25 mouse cellular contexts compared by ENCODE assay signal in the genomic region with DNA sequence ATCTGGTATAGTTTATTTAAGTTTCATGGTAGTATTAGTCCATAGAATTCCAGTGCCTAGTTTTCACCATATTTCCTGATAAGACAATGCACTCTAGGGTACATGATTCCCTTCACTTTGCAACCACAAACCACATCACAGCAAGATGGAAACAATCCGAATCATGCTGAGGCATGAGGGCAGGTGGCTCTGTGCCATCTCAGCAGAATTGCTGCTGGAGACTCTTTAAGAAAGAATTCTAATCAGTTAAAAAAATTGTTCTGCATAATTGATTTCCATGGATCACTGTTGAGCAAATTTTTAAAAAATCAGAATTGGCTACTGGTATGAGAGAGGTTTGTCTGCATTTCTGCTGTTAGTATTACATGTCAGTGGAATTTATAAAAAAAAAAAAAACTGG.
DNase-seq lines count a peak whose midpoint lies in the region; ATAC-seq and TF ChIP-seq lines count a peak whose summit lies in the region.
"Had no signal": no experiment of that assay in that cellular context is flagged by ENCODE, and none has a peak within 500 bp of the region (broad histone marks: within the 10 kb centered on the region; RNA-seq: fewer than 3 reads in every experiment).

No protein-coding gene starts in this region.

- H3K4me1 ChIP-seq in cerebellum, adult 2 months (ENCODE audit: control insufficient read depth, insufficient read depth, low read length): no peaks in the 10 kb centered on the region
- no peaks in the 10 kb centered on the region for H3K4me1 ChIP-seq in limb, embryonic 14.5 days (ENCODE audit: control insufficient read depth, insufficient read depth, low read length)
- no peaks in the 10 kb centered on the region for H3K4me1 ChIP-seq in limb, embryonic 10.5 days
- H3K4me1 ChIP-seq: embryonic facial prominence, embryonic 12.5 days; embryonic facial prominence, embryonic 15.5 days; forebrain, embryonic 10.5 days; forebrain, embryonic 12.5 days had no signal

- no peak overlapping the region for H3K4me3 ChIP-seq in cerebellum, adult 2 months (replicated peaks; ENCODE audit: insufficient read depth, low read depth, low read length)
- no peak overlapping the region for H3K4me3 ChIP-seq in limb, embryonic 14.5 days (replicated peaks; ENCODE audit: low read length)
- no peak overlapping the region for H3K4me3 ChIP-seq in limb, embryonic 10.5 days
- H3K4me3 ChIP-seq: embryonic facial prominence, embryonic 12.5 days; embryonic facial prominence, embryonic 15.5 days; erythroblast, embryonic 14.5 days; forebrain, embryonic 10.5 days; forebrain, embryonic 12.5 days had no signal

- TF ChIP-seq CTCF in cerebellum, adult 2 months (IDR thresholded peaks at IDR 0.05; ENCODE audit: borderline replicate concordance, insufficient read depth, low read depth, low read length): no peak

- H3K36me3 ChIP-seq in limb, embryonic 14.5 days (ENCODE audit: control insufficient read depth, insufficient read depth, low read length): no peaks in the 10 kb centered on the region
- H3K36me3 ChIP-seq in limb, embryonic 10.5 days: no peaks in the 10 kb centered on the region
- H3K36me3 ChIP-seq: embryonic facial prominence, embryonic 12.5 days; embryonic facial prominence, embryonic 15.5 days; forebrain, embryonic 10.5 days; forebrain, embryonic 12.5 days; G1E had no signal

- H3K9me3 ChIP-seq in limb, embryonic 14.5 days (ENCODE audit: control insufficient read depth, low read length): no peaks in the 10 kb centered on the region
- no peaks in the 10 kb centered on the region for H3K9me3 ChIP-seq in limb, embryonic 10.5 days (replicated peaks)
- H3K9me3 ChIP-seq: embryonic facial prominence, embryonic 12.5 days; embryonic facial prominence, embryonic 15.5 days; forebrain, embryonic 10.5 days; forebrain, embryonic 12.5 days; G1E had no signal

- no peak overlapping the region for H3K27ac ChIP-seq in cerebellum, adult 2 months (ENCODE audit: insufficient read depth, low read length)
- no peak overlapping the region for H3K27ac ChIP-seq in limb, embryonic 14.5 days (replicated peaks; ENCODE audit: low read depth, low read length)
- no peak overlapping the region for H3K27ac ChIP-seq in limb, embryonic 10.5 days
- H3K27ac ChIP-seq: embryonic facial prominence, embryonic 12.5 days; embryonic facial prominence, embryonic 15.5 days; forebrain, embryonic 10.5 days; forebrain, embryonic 12.5 days had no signal

- no peak for ATAC-seq in limb, embryonic 14.5 days (ENCODE audit: low FRiP score, low read depth)
- ATAC-seq: CD4-positive, CD25-positive, alpha-beta regulatory T cell, adult 4 months; forebrain, embryonic 14.5 days; forebrain, embryonic 16.5 days had no signal

- no peak overlapping the region for H3K9ac ChIP-seq in limb, embryonic 14.5 days (ENCODE audit: low read depth, low read length, severe bottlenecking)
- H3K9ac ChIP-seq: embryonic facial prominence, embryonic 12.5 days; embryonic facial prominence, embryonic 15.5 days; forebrain, embryonic 12.5 days had no signal

- TF ChIP-seq POLR2A in cerebellum, adult 2 months (IDR thresholded peaks at IDR 0.05; ENCODE audit: borderline replicate concordance, insufficient read depth, low read length): no peak
- TF ChIP-seq POLR2A in limb, embryonic 14.5 days (IDR thresholded peaks at IDR 0.05; ENCODE audit: borderline replicate concordance, extremely low read depth, insufficient read depth, insufficient read length): no peak

- 26% methylated on average over 1 of the region's 1 CpGs for WGBS in cerebellum, adult 2 months
- 56% methylated on average over 1 of the region's 1 CpGs for WGBS in limb, embryonic 14.5 days
- WGBS in limb, embryonic 10.5 days: 75% methylated on average over 1 of the region's 1 CpGs

- no peaks in the 10 kb centered on the region for H3K27me3 ChIP-seq in cerebellum, adult 2 months (ENCODE audit: control insufficient read depth, insufficient read depth, low read length)
- H3K27me3 ChIP-seq in limb, embryonic 14.5 days (ENCODE audit: control insufficient read depth, insufficient read depth, low read length): no peaks in the 10 kb centered on the region
- H3K27me3 ChIP-seq in limb, embryonic 10.5 days (ENCODE audit: low read depth, poor library complexity, severe bottlenecking): no peaks in the 10 kb centered on the region
- H3K27me3 ChIP-seq: CH12.LX; embryonic facial prominence, embryonic 12.5 days; embryonic facial prominence, embryonic 15.5 days; forebrain, embryonic 12.5 days had no signal

- H3K4me2 ChIP-seq in limb, embryonic 14.5 days (replicated peaks; ENCODE audit: low read depth, low read length, severe bottlenecking): no peak overlapping the region
- H3K4me2 ChIP-seq: embryonic facial prominence, embryonic 12.5 days; embryonic facial prominence, embryonic 15.5 days; forebrain, embryonic 12.5 days had no signal

- peak; percentile 6 to 16 for DNase-seq in cerebellum, postnatal 10 days
- no peak for DNase-seq in cerebellum, adult 2 months
- DNase-seq in limb, embryonic 14.5 days (ENCODE audit: low spot score): peak; percentile 3
- no peak for DNase-seq in limb, embryonic 10.5 days (ENCODE audit: low spot score)
- DNase-seq in Muller cell, postnatal 12 days (ENCODE audit: inconsistent ontology term): peak; percentile 91
- DNase-seq in right cerebral cortex, postnatal 25 days: no peak
- DNase-seq: adrenal gland, adult 2 months; adrenal gland, postnatal 10 days; adrenal gland, postnatal 25 days; B cell, adult 2 months; cerebellum, adult 11 months; cerebellum, adult 18-20 months; cerebellum, adult 9-10 months; cerebellum, postnatal 36 days; embryo, embryonic 11 days had no signal

Comparison
In these comparisons a context has a peak if more than half of its experiments do, and no peak if none do; other contexts are left out.
1. DNase-seq: peak in cerebellum, postnatal 10 days (2 of 2), limb, embryonic 14.5 days (single experiment) and Muller cell, postnatal 12 days (single experiment); none in cerebellum, adult 2 months (0 of 2), limb, embryonic 10.5 days (single experiment) and right cerebral cortex, postnatal 25 days (single experiment).